Mouse (Mus musculus) hindbrain, postnatal 0 days (tissue): ENCODE measurements at regions not wholly inside any gene's neighbourhood (a gene's known extent, or its start where the extent isn't known, plus 50 kb on each side); places are given as distances from the start of the nearest gene placed in this dataset.

Source experiments
- ATAC-seq: fragments of 200-750 bp; cut with Nextera tagmentation; 2 replicates; pipeline ENCODE4 v1.8.0; 2017; ENCODE audit warnings: mild to moderate bottlenecking, moderate TSS enrichment, moderate library complexity
- DNase-seq: peaks from one replicate; pipeline ENCODE4 v3.0.0-alpha.2; 2015; ENCODE audit warnings: low spot score
- H3K27ac ChIP-seq: fragments of 300-500 bp; sonication (generic); 2 replicates; pipeline ENCODE4 v1.5.1; 2014; ENCODE audit warnings: mild to moderate bottlenecking
- H3K27me3 ChIP-seq: fragments of 300-500 bp; sonication (generic); 2 replicates; pipeline ENCODE4 v1.6.1; 2014; ENCODE audit warnings: low read length, mixed read lengths; ENCODE audit not compliant: insufficient read depth
- H3K36me3 ChIP-seq: fragments of 300-500 bp; sonication (generic); 2 replicates; pipeline ENCODE4 v1.6.1; 2014; ENCODE audit warnings: low read length, mixed read lengths; ENCODE audit not compliant: insufficient read depth
- H3K4me1 ChIP-seq: fragments of 300-500 bp; sonication (generic); 2 replicates; pipeline ENCODE4 v1.6.1; 2014; ENCODE audit warnings: antibody characterized with exemption, low read length, mixed read lengths; ENCODE audit not compliant: insufficient read depth
- H3K4me2 ChIP-seq: fragments of 300-500 bp; sonication (generic); 2 replicates; pipeline ENCODE4 v1.6.1; 2014; ENCODE audit warnings: low read depth, mild to moderate bottlenecking, low read length, moderate library complexity, mixed read lengths
- H3K4me3 ChIP-seq: fragments of 300-500 bp; sonication (generic); 2 replicates; pipeline ENCODE4 v1.5.1; 2014; ENCODE audit warnings: low read length
- H3K9ac ChIP-seq: fragments of 300-500 bp; sonication (generic); replicated peaks from 2 replicates; pipeline ENCODE4 v1.6.1; 2014; ENCODE audit warnings: mild to moderate bottlenecking, low read length, moderate library complexity, mixed read lengths
- H3K9me3 ChIP-seq: fragments of 300-500 bp; sonication (generic); 2 replicates; pipeline ENCODE4 v1.6.1; 2016; ENCODE audit warnings: low read length, mixed read lengths
- CTCF ChIP-seq: IDR thresholded peaks from 2 replicates; pipeline ENCODE4 v1.5.1; 2016; ENCODE audit warnings: antibody characterized with exemption, control low read depth, low read depth
- WGBS: fragments of 180-500 bp; shearing (Covaris S2); extraction: QIAGEN DNeasy Blood & Tissue Kit; methylation state at CpG from one replicate; pipeline ENCODE4 v1.1.7; 2014; 5-methylcytosine and 5-hydroxymethylcytosine counted together

DNA sequence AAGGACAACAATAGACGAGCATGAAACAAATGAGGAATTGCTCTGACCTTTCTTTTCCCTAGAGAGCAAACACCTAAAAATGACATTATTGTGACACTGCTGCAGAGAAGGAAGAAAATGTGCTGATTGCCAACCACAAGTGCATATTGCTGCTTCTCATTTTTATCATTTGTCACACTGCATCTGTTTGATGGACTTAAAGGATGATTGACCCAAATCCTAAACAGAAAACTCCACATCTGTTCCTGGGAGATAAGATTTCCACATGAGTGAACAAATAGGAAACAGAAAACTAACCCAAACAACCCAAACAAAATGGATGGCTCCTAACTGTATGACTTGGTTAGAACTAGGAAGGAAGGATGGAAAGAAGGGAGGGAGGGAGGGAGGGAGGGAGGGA, 118.5 kb downstream of the Ccdc50 start:
- ATAC-seq (no peak), DNase-seq (no peak)
- H3K4me1 ChIP-seq: no peaks in the 10 kb centered on the region
- H3K36me3 ChIP-seq: no peaks in the 10 kb centered on the region
- no peaks in the 10 kb centered on the region for H3K9me3 ChIP-seq
- H3K27me3 ChIP-seq: no peaks in the 10 kb centered on the region
- no peak overlapping the region for H3K27ac ChIP-seq
- no peak overlapping the region for H3K4me3 ChIP-seq
- 71% methylated on average over 1 of the region's 1 CpGs for WGBS
- no peak for TF ChIP-seq CTCF
- H3K9ac ChIP-seq: no peak overlapping the region
- no peak overlapping the region for H3K4me2 ChIP-seq

DNA sequence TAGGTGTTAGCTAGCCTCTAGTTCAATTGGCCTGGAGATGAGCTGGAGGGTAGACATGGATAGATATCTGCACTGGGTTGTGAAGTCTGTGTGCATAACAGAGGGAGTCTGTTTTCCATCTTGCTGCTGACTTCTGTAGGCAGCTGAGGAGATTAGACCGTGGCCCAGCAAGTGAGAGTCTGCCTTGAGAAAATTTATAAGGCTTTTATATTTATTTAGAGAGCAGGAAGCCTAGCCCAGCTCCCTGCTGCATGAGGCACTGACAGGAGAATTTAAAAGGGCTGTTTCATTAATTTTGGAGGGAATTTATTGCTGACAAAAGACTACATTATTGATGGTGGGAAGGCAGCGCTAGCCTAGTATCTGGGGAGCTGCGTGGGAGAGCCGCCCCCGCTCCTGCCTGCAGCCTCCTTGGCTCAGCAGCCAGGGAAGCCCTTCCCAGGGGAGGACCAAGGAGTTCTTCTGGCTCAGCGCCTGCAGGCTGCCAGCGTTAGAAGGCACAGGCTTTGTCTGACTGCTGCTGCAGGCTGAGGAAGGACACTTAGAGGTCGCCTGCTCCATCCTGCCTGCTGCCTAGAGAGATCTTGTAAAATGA, 135.0 kb downstream of the Ccdc50 start:
- Histone ChIP-seq H3K4me3 (no peak overlapping the region), H3K9ac (no peak overlapping the region; the same call in 1 of the 2 replicates)
- 2% methylated on average over 8 of the region's 8 CpGs for WGBS

DNA sequence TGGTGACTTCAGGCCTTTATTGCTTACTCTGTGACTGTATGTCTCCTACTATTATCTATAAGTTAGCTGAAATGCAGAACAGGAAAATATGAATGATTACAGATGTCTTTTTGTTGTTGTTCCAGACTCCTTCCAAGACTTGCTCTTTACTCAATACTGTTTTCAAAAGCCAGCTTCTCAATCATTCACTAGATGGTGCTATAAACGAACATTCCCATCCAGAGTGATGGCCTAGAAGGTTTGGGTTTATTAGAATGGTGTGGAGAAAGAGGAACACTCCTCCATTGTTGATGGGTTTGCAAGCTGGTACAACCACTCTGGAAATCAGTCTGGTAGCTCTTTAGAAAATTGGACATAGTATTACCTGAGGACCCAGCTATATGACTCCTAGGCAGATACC, 138.0 kb downstream of the Ccdc50 start:
- 45% methylated on average over 1 of the region's 1 CpGs for WGBS
- ATAC-seq (no peak), DNase-seq (no peak)
- Histone ChIP-seq H3K27me3 (no peaks in the 10 kb centered on the region), H3K36me3 (no peaks in the 10 kb centered on the region), H3K4me1 (0 out of 2 replicates have a peak, but pooled peaks cover 6% of the 10 kb centered on the region), H3K9me3 (no peaks in the 10 kb centered on the region), H3K4me3 (no peak overlapping the region), H3K4me2 (no peak overlapping the region), H3K27ac (no peak overlapping the region), H3K9ac (no peak overlapping the region)
- peak; percentile 26; the same call in 1 of the 2 replicates for TF ChIP-seq CTCF

More for the DNA sequence above, 135.0 kb downstream of the Ccdc50 start:
- Histone ChIP-seq H3K9me3 (no peaks in the 10 kb centered on the region), H3K4me1 (0 out of 2 replicates have a peak, but pooled peaks cover 6% of the 10 kb centered on the region), H3K4me2 (peak overlapping the region; percentile 40), H3K27ac (peak overlapping the region; percentile 75), H3K27me3 (no peaks in the 10 kb centered on the region), H3K36me3 (no peaks in the 10 kb centered on the region)
- DNase-seq: peak; percentile 91
- no peak for TF ChIP-seq CTCF
- peak; percentile 96 for ATAC-seq

DNA sequence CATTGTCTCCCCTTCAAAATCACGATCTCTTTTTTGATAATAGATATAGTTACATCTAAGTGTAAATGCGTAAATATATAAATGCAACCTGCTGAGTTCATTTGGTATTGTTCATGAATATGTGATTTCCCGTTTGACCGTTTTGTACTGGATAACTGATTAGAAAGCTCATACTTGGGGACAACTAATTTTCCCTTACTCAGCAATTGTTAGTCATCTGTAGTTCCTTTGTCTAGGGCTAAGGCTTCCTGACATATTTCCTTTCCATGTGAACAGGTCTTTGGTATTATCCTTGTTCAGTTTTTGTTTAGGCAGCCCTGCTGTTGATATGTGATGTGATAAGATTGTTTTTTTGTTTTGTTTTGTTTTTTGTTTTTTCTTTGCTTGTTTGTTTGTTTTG, 142.0 kb downstream of the Ccdc50 start:
- ATAC-seq: no peak
- Histone ChIP-seq H3K27ac (no peak overlapping the region), H3K4me1 (no peaks in the 10 kb centered on the region), H3K36me3 (no peaks in the 10 kb centered on the region), H3K9ac (no peak overlapping the region), H3K4me2 (no peak overlapping the region), H3K9me3 (no peaks in the 10 kb centered on the region), H3K4me3 (no peak overlapping the region), H3K27me3 (no peaks in the 10 kb centered on the region)
- WGBS: 92% methylated on average over 4 of the region's 4 CpGs
- DNase-seq: no peak
- no peak for TF ChIP-seq CTCF
